Mouse (Mus musculus) heart, embryonic 11.5 days (tissue): ENCODE data around the gene Hist1h2ak. TPM values are rescaled to one million over a fixed set of nuclear protein-coding genes. Genes with fewer than 3 reads are reported as not detected.

Experiments
- ATAC-seq: fragments of 200-750 bp; cut with Nextera tagmentation; replicated peaks from 2 replicates; pipeline ENCODE4 v1.8.0; 2017; ENCODE audit warnings: moderate library complexity; ENCODE audit not compliant: insufficient number of reproducible peaks, low FRiP score, low TSS enrichment
- H3K27ac ChIP-seq: fragments of 300-500 bp; sonication (generic); 2 replicates; pipeline ENCODE4 v1.5.1; 2014; ENCODE audit warnings: mild to moderate bottlenecking, low read depth, low read length
- H3K27me3 ChIP-seq: fragments of 300-500 bp; sonication (generic); 2 replicates; pipeline ENCODE4 v1.6.1; 2014; ENCODE audit warnings: mild to moderate bottlenecking, low read length, mixed read lengths; ENCODE audit not compliant: control insufficient read depth, insufficient read depth
- H3K36me3 ChIP-seq: fragments of 300-500 bp; sonication (generic); 2 replicates; pipeline ENCODE4 v1.6.1; 2014; ENCODE audit warnings: mild to moderate bottlenecking, low read length, moderate library complexity, mixed read lengths; ENCODE audit not compliant: control insufficient read depth, insufficient read depth
- H3K4me1 ChIP-seq: fragments of 300-500 bp; sonication (generic); 2 replicates; pipeline ENCODE4 v1.6.1; 2014; ENCODE audit warnings: low read length; ENCODE audit not compliant: control insufficient read depth, insufficient read depth
- H3K4me2 ChIP-seq: fragments of 300-500 bp; sonication (generic); 2 replicates; pipeline ENCODE4 v1.6.1; 2014; ENCODE audit warnings: mild to moderate bottlenecking, moderate library complexity
- H3K4me3 ChIP-seq: fragments of 300-500 bp; sonication (generic); 2 replicates; pipeline ENCODE4 v1.5.1; 2014; ENCODE audit warnings: low read depth, low read length
- H3K9ac ChIP-seq: fragments of 300-500 bp; sonication (generic); 2 replicates; pipeline ENCODE4 v1.6.1; 2014; ENCODE audit warnings: mild to moderate bottlenecking, low read depth, low read length, moderate library complexity
- H3K9me3 ChIP-seq: fragments of 300-500 bp; sonication (generic); replicated peaks from 2 replicates; pipeline ENCODE4 v1.6.1; 2016; ENCODE audit warnings: low read length; ENCODE audit not compliant: control insufficient read depth
- WGBS: fragments of 180-500 bp; shearing (Covaris S2); extraction: QIAGEN DNeasy Blood & Tissue Kit; methylation state at CpG from one replicate; pipeline ENCODE4 v1.1.7; 2014; ENCODE audit not compliant: insufficient replicate concordance; 5-methylcytosine and 5-hydroxymethylcytosine counted together
- microRNA-seq: library from miRNA; unstranded; fragments of <30 nt; microRNA quantifications from one replicate; pipeline ENCODE4, GENCODE M21; 2016; ENCODE audit warnings: borderline number of aligned reads
- polyA plus RNA-seq: library from polyadenylated mRNA; unstranded; fragments of >200 nt; fragmentation: Nextera tagmentation; extraction: Ambion mirVana; gene quantifications from 2 replicates; pipeline ENCODE4 v1.2.1, GENCODE M21; 2014

Hist1h2ak gene
- polyA plus RNA-seq, 1 experiment from 2014 or later: 3.1 TPM

GRCm38 (mm10) chr13:21710821-21711525, 42.7 kb downstream of the Hist1h2ak start:
- 3% methylated on average over 22 of the region's 22 CpGs for WGBS
- ATAC-seq: peak; percentile 79
- peak overlapping the region; percentile 76 for H3K4me2 ChIP-seq
- no peaks in the 10 kb centered on the region for H3K36me3 ChIP-seq
- H3K9me3 ChIP-seq: no peaks in the 10 kb centered on the region
- H3K27me3 ChIP-seq: no peaks in the 10 kb centered on the region
- H3K27ac ChIP-seq: peak overlapping the region; percentile 41; the same call in 1 of the 2 replicates
- H3K4me3 ChIP-seq: peak overlapping the region; percentile 76
- H3K9ac ChIP-seq: peak overlapping the region; percentile 71
- peaks cover 5% of the 10 kb centered on the region for H3K4me1 ChIP-seq

GRCm38 (mm10) chr13:21710031-21710711, 43.5 kb downstream of the Hist1h2ak start:
- Histone ChIP-seq H3K36me3 (no peaks in the 10 kb centered on the region), H3K4me2 (peak overlapping the region; percentile 44), H3K9me3 (no peaks in the 10 kb centered on the region), H3K4me3 (peak overlapping the region; percentile 76), H3K27ac (peak overlapping the region; percentile 75), H3K27me3 (no peaks in the 10 kb centered on the region), H3K9ac (peak overlapping the region; percentile 79), H3K4me1 (peaks cover 3% of the 10 kb centered on the region)
- peak; percentile 84 for ATAC-seq
- WGBS: under 1% methylated on average over 32 of the region's 32 CpGs

GRCm38 (mm10) chr13:21706669-21707068, 47.0 kb downstream of the Hist1h2ak start:
- Histone ChIP-seq H3K4me2 (no peak overlapping the region), H3K4me3 (no peak overlapping the region), H3K36me3 (no peaks in the 10 kb centered on the region), H3K27ac (no peak overlapping the region), H3K4me1 (no peaks in the 10 kb centered on the region; the same call in 1 of the 2 replicates), H3K9me3 (no peaks in the 10 kb centered on the region), H3K9ac (no peak overlapping the region), H3K27me3 (no peaks in the 10 kb centered on the region)
- 71% methylated on average over 4 of the region's 4 CpGs for WGBS
- no peak for ATAC-seq

Small RNAs within 50 kb of the gene (microRNA-seq; reads per million reads assigned to microRNA genes)
- not detected for gene Gm44346
- gene Gm44357: not detected
- not detected for gene Gm44367
- gene Gm44454: 1.3 reads per million, percentile 17 among the genes with 10 or more reads in this experiment

Other genes starting within 250 kb of the Hist1h2ak start
- 6.4 and 6.5 TPM in 2 replicates for gene Zkscan8, start 222.7 kb downstream of the Hist1h2ak start, polyA plus RNA-seq
- 0.14 and 0.15 TPM in 2 replicates for gene Olfr1366, start 211.0 kb downstream of the Hist1h2ak start, polyA plus RNA-seq
- gene Olfr1535, start 193.9 kb downstream of the Hist1h2ak start, polyA plus RNA-seq: not detected in 2 replicates
- gene Olfr1364, start 172.1 kb downstream of the Hist1h2ak start, polyA plus RNA-seq: not detected in 2 replicates
- gene Olfr1362, start 139.8 kb downstream of the Hist1h2ak start, polyA plus RNA-seq: not detected in 2 replicates
- not detected in 2 replicates for gene Olfr11, start 111.3 kb downstream of the Hist1h2ak start, polyA plus RNA-seq
- not detected in 2 replicates for gene Olfr1361, start 90.4 kb downstream of the Hist1h2ak start, polyA plus RNA-seq
- gene Olfr1360, start 76.4 kb downstream of the Hist1h2ak start, polyA plus RNA-seq: not detected in 2 replicates
- not detected in 2 replicates for gene Olfr1359, start 55.7 kb downstream of the Hist1h2ak start, polyA plus RNA-seq
- not detected in 2 replicates for gene Hist1h2bl, start 37.7 kb downstream of the Hist1h2ak start, polyA plus RNA-seq
- 6.5 and 8.4 TPM in 2 replicates for gene Hist1h2ai, start 37.4 kb downstream of the Hist1h2ak start, polyA plus RNA-seq
- 4.4 TPM in 1 of 2 replicates, not detected in the other for gene Hist1h3h, start 36.2 kb downstream of the Hist1h2ak start, polyA plus RNA-seq
- 1.4 and 1.6 TPM in 2 replicates for gene Hist1h2bm, start 31.8 kb downstream of the Hist1h2ak start, polyA plus RNA-seq
- 0.79 and 1.1 TPM in 2 replicates for gene Hist1h4j, start 18.8 kb downstream of the Hist1h2ak start, polyA plus RNA-seq
- 3.0 TPM in 1 of 2 replicates, not detected in the other for gene Hist1h4k, start 3.3 kb downstream of the Hist1h2ak start, polyA plus RNA-seq
- 1.6 and 2.0 TPM in 2 replicates for gene Hist1h2bn, start 296 bp upstream of the Hist1h2ak start, polyA plus RNA-seq
- gene Hist1h1b, start 26.8 kb upstream of the Hist1h2ak start, polyA plus RNA-seq: 5.9 and 10.8 TPM in 2 replicates
- gene Hist1h3i, start 29.5 kb upstream of the Hist1h2ak start, polyA plus RNA-seq: 107 and 123 TPM in 2 replicates
- gene Hist1h2an, start 33.4 kb upstream of the Hist1h2ak start, polyA plus RNA-seq: 3.3 and 6.2 TPM in 2 replicates
- 1.5 TPM in 1 of 2 replicates, not detected in the other for gene Hist1h2bp, start 33.6 kb upstream of the Hist1h2ak start, polyA plus RNA-seq
- gene Hist1h2bq, start 56.4 kb upstream of the Hist1h2ak start, polyA plus RNA-seq: 9.4 and 11.6 TPM in 2 replicates
- not detected in 2 replicates for gene Hist1h2ao, start 56.6 kb upstream of the Hist1h2ak start, polyA plus RNA-seq
- not detected in 2 replicates for gene Hist1h4m, start 57.9 kb upstream of the Hist1h2ak start, polyA plus RNA-seq
- 7.1 and 10.5 TPM in 2 replicates for gene Hist1h4n, start 78.4 kb upstream of the Hist1h2ak start, polyA plus RNA-seq
- gene Hist1h2ap, start 79.7 kb upstream of the Hist1h2ak start, polyA plus RNA-seq: 2,147 and 2,559 TPM in 2 replicates
- gene Hist1h2br, start 79.9 kb upstream of the Hist1h2ak start, polyA plus RNA-seq: 10.3 and 12.3 TPM in 2 replicates
- 6.7 and 7.6 TPM in 2 replicates for gene Zfp184, start 191.3 kb upstream of the Hist1h2ak start, polyA plus RNA-seq
- gene Pom121l2, start 227.4 kb upstream of the Hist1h2ak start, polyA plus RNA-seq: not detected in 2 replicates